Mouse (Mus musculus) bone marrow, adult 2 months (tissue): ENCODE data around the gene D430041D05Rik.

Experiments used
- CTCF ChIP-seq: fragments of 200-500 bp; IDR thresholded peaks from 2 replicates; pipeline ENCODE4 v1.5.1; 2011; ENCODE audit warnings: low read length, control low read depth; ENCODE audit not compliant: control insufficient read depth, insufficient read depth
- POLR2A ChIP-seq: fragments of 200-500 bp; IDR thresholded peaks from 2 replicates; pipeline ENCODE4 v1.6.1; 2011; ENCODE audit warnings: low read depth, mild to moderate bottlenecking, control low read depth, low read length, borderline replicate concordance; ENCODE audit not compliant: control insufficient read depth

- TF ChIP-seq POLR2A (no peak), CTCF (no peak)
These were observed 1.7 kb upstream of the D430041D05Rik start for GRCm38 (mm10) chr2:104412496-104412895.
